Mouse (Mus musculus) intestine, postnatal 0 days (tissue): ENCODE measurements at regions not wholly inside any gene's neighbourhood (a gene's known extent, or its start where the extent isn't known, plus 50 kb on each side); places are given as distances from the start of the nearest gene placed in this dataset.

Experiments used
- ATAC-seq: fragments of 200-750 bp; cut with Nextera tagmentation; 2 replicates; pipeline ENCODE4 v1.8.0; 2017; ENCODE audit warnings: mild to moderate bottlenecking, moderate TSS enrichment, moderate library complexity
- H3K27ac ChIP-seq: fragments of 300-500 bp; sonication (generic); 2 replicates; pipeline ENCODE4 v1.5.1; 2014; ENCODE audit warnings: mild to moderate bottlenecking, low read depth, low read length, moderate library complexity
- H3K27me3 ChIP-seq: fragments of 300-500 bp; sonication (generic); replicated peaks from 2 replicates; pipeline ENCODE4 v1.6.1; 2014; ENCODE audit warnings: low read length, mixed read lengths; ENCODE audit not compliant: control insufficient read depth, insufficient read depth
- H3K36me3 ChIP-seq: fragments of 300-500 bp; sonication (generic); 2 replicates; pipeline ENCODE4 v1.6.1; 2014; ENCODE audit warnings: mild to moderate bottlenecking, moderate library complexity; ENCODE audit not compliant: control insufficient read depth, insufficient read depth
- H3K4me1 ChIP-seq: fragments of 300-500 bp; sonication (generic); replicated peaks from 2 replicates; pipeline ENCODE4 v1.6.1; 2014; ENCODE audit warnings: antibody characterized with exemption, low read length, mixed read lengths; ENCODE audit not compliant: control insufficient read depth, insufficient read depth
- H3K4me2 ChIP-seq: fragments of 300-500 bp; sonication (generic); replicated peaks from 2 replicates; pipeline ENCODE4 v1.6.1; 2014; ENCODE audit warnings: low read depth, mild to moderate bottlenecking, moderate library complexity
- H3K4me3 ChIP-seq: fragments of 300-500 bp; sonication (generic); 2 replicates; pipeline ENCODE4 v1.5.1; 2014; ENCODE audit warnings: low read depth, low read length
- H3K9ac ChIP-seq: fragments of 300-500 bp; sonication (generic); 2 replicates; pipeline ENCODE4 v1.6.1; 2014; ENCODE audit warnings: mild to moderate bottlenecking, low read depth, low read length
- H3K9me3 ChIP-seq: fragments of 300-500 bp; sonication (generic); 2 replicates; pipeline ENCODE4 v1.6.1; 2016; ENCODE audit warnings: mixed run types; ENCODE audit not compliant: control insufficient read depth
- CTCF ChIP-seq: sonication (generic); IDR thresholded peaks from 2 replicates; pipeline ENCODE4 v1.5.1; 2016; ENCODE audit warnings: low read depth, mild to moderate bottlenecking, control low read depth, antibody characterized with exemption, moderate library complexity
- WGBS: fragments of 180-500 bp; shearing (Covaris S2); extraction: QIAGEN DNeasy Blood & Tissue Kit; methylation state at CpG from one replicate; pipeline ENCODE4 v1.1.7; 2014; 5-methylcytosine and 5-hydroxymethylcytosine counted together

DNA sequence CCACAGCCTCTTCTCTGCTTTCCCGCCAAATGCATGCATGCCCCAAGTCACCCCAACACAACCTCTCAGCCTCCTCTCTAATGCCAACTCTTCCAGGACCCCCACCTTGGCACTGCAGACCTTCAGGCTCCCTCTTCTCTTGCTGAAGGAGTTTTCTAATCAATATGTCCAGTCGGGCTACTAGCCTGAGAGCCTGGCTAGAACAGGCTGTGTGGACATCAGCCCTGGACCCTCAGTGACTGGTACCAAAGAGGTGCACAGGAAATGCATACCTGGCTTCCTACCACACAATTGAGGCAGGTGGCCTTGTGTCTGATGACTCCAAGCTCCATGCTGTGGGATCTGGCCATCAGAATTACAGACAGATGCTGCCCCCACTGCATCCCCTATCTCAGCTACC lies 248.4 kb downstream of the Gm26897 start:
- no peak overlapping the region for H3K4me2 ChIP-seq
- no peak overlapping the region for H3K4me3 ChIP-seq
- WGBS: 92% methylated on average over 2 of the region's 2 CpGs
- TF ChIP-seq CTCF: no peak
- no peak overlapping the region for H3K27ac ChIP-seq
- H3K9ac ChIP-seq: no peak overlapping the region
- no peaks in the 10 kb centered on the region for H3K36me3 ChIP-seq
- ATAC-seq: no peak
- H3K9me3 ChIP-seq: no peaks in the 10 kb centered on the region
- no peaks in the 10 kb centered on the region for H3K27me3 ChIP-seq
- H3K4me1 ChIP-seq: no peaks in the 10 kb centered on the region

DNA sequence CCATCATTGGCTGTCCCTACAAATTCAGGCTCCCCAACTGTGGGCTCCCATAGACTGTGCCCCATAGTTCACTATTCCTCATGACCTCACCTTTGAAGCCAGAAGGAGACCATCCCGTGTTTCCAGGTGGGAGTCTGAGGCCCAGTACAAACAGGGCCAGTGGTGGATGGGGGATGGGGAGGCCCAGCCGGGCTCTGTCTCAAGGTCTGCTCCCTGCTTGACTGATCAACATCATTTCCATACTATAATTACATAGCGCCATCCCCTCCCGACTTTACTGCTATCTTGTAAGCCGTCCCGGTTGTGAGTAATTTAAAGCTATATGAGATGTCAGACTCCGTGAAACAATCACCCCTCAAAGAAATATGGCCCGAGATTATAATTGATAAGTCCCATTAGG lies 252.3 kb downstream of the Gm26897 start:
- no peaks in the 10 kb centered on the region for H3K4me1 ChIP-seq
- no peak for TF ChIP-seq CTCF
- H3K27me3 ChIP-seq: no peaks in the 10 kb centered on the region
- H3K9ac ChIP-seq: no peak overlapping the region
- H3K9me3 ChIP-seq: no peaks in the 10 kb centered on the region
- WGBS: 65% methylated on average over 8 of the region's 8 CpGs
- no peaks in the 10 kb centered on the region for H3K36me3 ChIP-seq
- H3K4me3 ChIP-seq: no peak overlapping the region
- no peak overlapping the region for H3K4me2 ChIP-seq
- ATAC-seq: no peak
- H3K27ac ChIP-seq: no peak overlapping the region

GRCm38 (mm10) chr5:111987036-111987435 lies 253.3 kb downstream of the Gm26897 start:
- Histone ChIP-seq H3K27me3 (no peaks in the 10 kb centered on the region), H3K9ac (no peak overlapping the region), H3K36me3 (no peaks in the 10 kb centered on the region), H3K4me2 (no peak overlapping the region), H3K4me3 (no peak overlapping the region), H3K9me3 (no peaks in the 10 kb centered on the region), H3K27ac (no peak overlapping the region), H3K4me1 (no peaks in the 10 kb centered on the region)
- no peak for ATAC-seq
- no peak for TF ChIP-seq CTCF
- WGBS: 53% methylated on average over 6 of the region's 6 CpGs

DNA sequence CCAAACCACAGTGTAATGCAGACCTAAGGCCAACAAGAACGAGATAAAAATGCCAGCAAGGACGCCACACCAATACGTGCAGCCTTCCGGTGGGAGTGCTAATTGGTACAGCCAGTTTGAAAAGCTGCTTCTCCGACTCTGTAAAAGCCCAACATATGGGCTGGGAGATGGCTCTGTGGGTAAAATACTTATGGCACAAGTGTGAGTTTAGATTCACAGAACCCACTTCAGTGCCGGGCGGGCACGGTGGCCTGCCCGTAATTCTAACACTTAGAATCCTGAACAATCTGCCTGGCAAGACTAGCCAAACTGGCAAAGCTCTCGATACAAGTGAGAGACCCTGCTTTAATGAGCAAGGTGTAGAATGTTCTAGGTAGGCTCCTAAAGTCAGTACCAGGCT lies 258.1 kb downstream of the Gm26897 start:
- Histone ChIP-seq H3K27me3 (no peaks in the 10 kb centered on the region), H3K4me3 (no peak overlapping the region), H3K9me3 (no peaks in the 10 kb centered on the region), H3K36me3 (no peaks in the 10 kb centered on the region), H3K27ac (no peak overlapping the region), H3K9ac (no peak overlapping the region), H3K4me2 (no peak overlapping the region), H3K4me1 (no peaks in the 10 kb centered on the region)
- WGBS: 85% methylated on average over 10 of the region's 10 CpGs
- TF ChIP-seq CTCF: no peak
- no peak for ATAC-seq

DNA sequence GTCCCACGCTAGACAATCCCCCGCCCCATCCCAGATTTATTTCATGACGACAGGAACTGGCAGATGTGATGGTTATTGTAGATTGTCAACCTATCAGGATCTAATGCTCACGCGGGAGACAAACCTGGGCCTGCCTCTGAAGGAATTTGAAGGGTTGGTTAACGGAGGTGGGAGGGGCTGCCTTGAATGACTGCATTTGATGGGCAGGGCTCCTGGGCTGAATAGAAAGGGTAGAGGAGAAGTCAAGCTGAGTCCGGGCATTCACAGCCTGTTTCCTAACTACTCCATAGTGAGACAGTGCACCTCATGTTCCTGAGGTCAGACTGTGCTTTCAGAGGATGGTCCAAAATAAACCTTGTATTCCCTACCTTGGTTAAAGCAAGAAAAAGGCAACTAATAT lies 259.1 kb downstream of the Cryba4 start:
- H3K9ac ChIP-seq: no peak overlapping the region
- no peak for ATAC-seq
- 57% methylated on average over 7 of the region's 7 CpGs for WGBS

GRCm38 (mm10) chr5:111993930-111994329 lies 258.4 kb downstream of the Cryba4 start:
- no peak overlapping the region for H3K4me2 ChIP-seq
- H3K9ac ChIP-seq: no peak overlapping the region
- no peak for ATAC-seq
- 85% methylated on average over 9 of the region's 9 CpGs for WGBS
- H3K27me3 ChIP-seq: no peaks in the 10 kb centered on the region
- H3K36me3 ChIP-seq: no peaks in the 10 kb centered on the region
- H3K4me3 ChIP-seq: no peak overlapping the region
- H3K27ac ChIP-seq: no peak overlapping the region
- H3K4me1 ChIP-seq: no peaks in the 10 kb centered on the region
- no peak for TF ChIP-seq CTCF
- no peaks in the 10 kb centered on the region for H3K9me3 ChIP-seq

More for the DNA sequence above, 259.1 kb downstream of the Cryba4 start:
- H3K27ac ChIP-seq: no peak overlapping the region
- no peaks in the 10 kb centered on the region for H3K27me3 ChIP-seq
- TF ChIP-seq CTCF: no peak
- no peak overlapping the region for H3K4me3 ChIP-seq
- no peaks in the 10 kb centered on the region for H3K9me3 ChIP-seq
- no peaks in the 10 kb centered on the region for H3K36me3 ChIP-seq
- H3K4me1 ChIP-seq: no peaks in the 10 kb centered on the region
- no peak overlapping the region for H3K4me2 ChIP-seq

DNA sequence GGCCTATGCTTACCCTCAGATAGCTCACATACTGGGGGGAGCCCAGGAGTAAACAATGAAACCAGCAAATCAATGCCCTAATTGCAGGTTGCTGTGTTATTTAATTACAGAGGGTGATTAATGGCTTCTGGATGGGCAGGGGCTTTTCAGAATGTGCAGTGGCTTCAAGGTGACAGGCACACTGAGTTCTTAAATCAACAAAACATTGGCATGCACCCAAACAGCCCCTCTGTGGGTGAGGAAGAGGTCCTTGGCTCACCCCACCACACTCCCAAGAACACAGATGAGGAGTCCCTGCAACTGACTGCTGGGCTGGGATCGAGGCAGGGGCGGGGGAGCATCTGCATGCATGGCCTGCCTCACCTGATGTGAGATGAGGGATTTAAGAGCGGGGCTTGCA lies 255.5 kb downstream of the Cryba4 start:
- Histone ChIP-seq H3K4me2 (no peak overlapping the region), H3K4me3 (no peak overlapping the region), H3K27me3 (no peaks in the 10 kb centered on the region), H3K9ac (no peak overlapping the region), H3K4me1 (no peaks in the 10 kb centered on the region), H3K27ac (no peak overlapping the region), H3K36me3 (no peaks in the 10 kb centered on the region), H3K9me3 (no peaks in the 10 kb centered on the region)
- ATAC-seq: no peak
- 55% methylated on average over 3 of the region's 3 CpGs for WGBS
- no peak for TF ChIP-seq CTCF
